Mouse (Mus musculus) ES-Bruce4 (cell line): ENCODE results near the gene Lingo4. TPM values are rescaled to one million over a fixed set of nuclear protein-coding genes. Genes with fewer than 3 reads are reported as not detected.
A peak's percentile ranks its signal among the peaks of the same experiment; 100 is the strongest.

Experiments used
- H3K27ac ChIP-seq: 2 replicates; pipeline ENCODE4 v1.5.1; 2012; ENCODE audit warnings: low read length, inconsistent platforms; ENCODE audit not compliant: insufficient read depth
- H3K27me3 ChIP-seq: 2 replicates; pipeline ENCODE4 v1.6.1; 2012; ENCODE audit warnings: mild to moderate bottlenecking, low read length, inconsistent platforms; ENCODE audit not compliant: control insufficient read depth, poor library complexity, insufficient read depth, severe bottlenecking
- H3K36me3 ChIP-seq: 2 replicates; pipeline ENCODE4 v1.6.1; 2012; ENCODE audit warnings: inconsistent platforms, mild to moderate bottlenecking, low read length, moderate library complexity; ENCODE audit not compliant: control insufficient read depth, poor library complexity, insufficient read depth, severe bottlenecking
- H3K4me1 ChIP-seq: one replicate; pipeline ENCODE4 v1.8.1; 2011; ENCODE audit warnings: low read length; ENCODE audit not compliant: control insufficient read depth, insufficient read depth
- H3K4me3 ChIP-seq: 2 replicates; pipeline ENCODE4 v1.5.1; 2011; ENCODE audit warnings: low read depth, mild to moderate bottlenecking, low read length
- H3K9ac ChIP-seq: 2 replicates; pipeline ENCODE4 v1.6.1; 2012; ENCODE audit warnings: low read depth, mild to moderate bottlenecking, inconsistent platforms; ENCODE audit not compliant: poor library complexity, severe bottlenecking
- H3K9me3 ChIP-seq: replicated peaks from 2 replicates; pipeline ENCODE4 v1.6.1; 2012; ENCODE audit warnings: mild to moderate bottlenecking, low read length, inconsistent platforms; ENCODE audit not compliant: control insufficient read depth, poor library complexity, insufficient read depth, severe bottlenecking
- CTCF ChIP-seq: IDR thresholded peaks from one replicate; pipeline ENCODE4 v1.8.1; 2011; ENCODE audit warnings: low read depth, low read length
- EP300 ChIP-seq: IDR thresholded peaks from 2 replicates; pipeline ENCODE4 v1.6.1; 2011; ENCODE audit warnings: low read depth, low read length; ENCODE audit not compliant: insufficient read depth
- POLR2A ChIP-seq: IDR thresholded peaks from one replicate; pipeline ENCODE4 v1.8.1; 2011; ENCODE audit warnings: low read length; ENCODE audit not compliant: insufficient read depth
- polyA plus RNA-seq: library from polyadenylated mRNA; stranded (reverse); fragments of >200 nt; gene quantifications from 2 replicates; pipeline ENCODE4 v1.2.4, GENCODE M21; 2011; ENCODE audit warnings: low read depth; ENCODE audit not compliant: missing spikeins, insufficient read depth, insufficient read length

The Lingo4 gene
- polyA plus RNA-seq, 1 experiment = 0.33 TPM

GRCm38 (mm10) chr3:94398943-94399481 is 695 bp downstream of the Lingo4 start:
- Histone ChIP-seq H3K27ac (no peak overlapping the region), H3K9ac (no peak overlapping the region), H3K27me3 (no peaks in the 10 kb centered on the region), H3K9me3 (no peaks in the 10 kb centered on the region), H3K36me3 (no peaks in the 10 kb centered on the region), H3K4me1 (no peaks in the 10 kb centered on the region), H3K4me3 (no peak overlapping the region)
- TF ChIP-seq EP300 (no peak), POLR2A (no peak), CTCF (no peak)

- Histone ChIP-seq H3K27ac (no peak overlapping the region), H3K36me3 (no peaks in the 10 kb centered on the region), H3K4me3 (no peak overlapping the region), H3K9ac (no peak overlapping the region), H3K27me3 (no peaks in the 10 kb centered on the region), H3K4me1 (no peaks in the 10 kb centered on the region), H3K9me3 (no peaks in the 10 kb centered on the region)
- TF ChIP-seq EP300 (no peak), CTCF (no peak), POLR2A (no peak)
These were observed 1.5 kb downstream of the Lingo4 start for GRCm38 (mm10) chr3:94399663-94400310.

GRCm38 (mm10) chr3:94402451-94402850 is 4.1 kb downstream of the Lingo4 start:
- Histone ChIP-seq H3K36me3 (no peaks in the 10 kb centered on the region), H3K4me1 (no peaks in the 10 kb centered on the region), H3K27me3 (no peaks in the 10 kb centered on the region), H3K27ac (no peak overlapping the region), H3K9me3 (no peaks in the 10 kb centered on the region), H3K4me3 (no peak overlapping the region), H3K9ac (no peak overlapping the region)
- no peak for TF ChIP-seq CTCF
- no peak for TF ChIP-seq EP300
- no peak for TF ChIP-seq POLR2A

- TF ChIP-seq POLR2A (no peak), CTCF (no peak), EP300 (no peak)
- Histone ChIP-seq H3K9ac (no peak overlapping the region), H3K4me1 (no peaks in the 10 kb centered on the region), H3K9me3 (no peaks in the 10 kb centered on the region), H3K36me3 (no peaks in the 10 kb centered on the region), H3K4me3 (no peak overlapping the region), H3K27ac (no peak overlapping the region), H3K27me3 (no peaks in the 10 kb centered on the region)
These were observed 6.2 kb downstream of the Lingo4 start for GRCm38 (mm10) chr3:94404366-94405054.

GRCm38 (mm10) chr3:94405561-94405960 is 7.2 kb downstream of the Lingo4 start:
- no peaks in the 10 kb centered on the region for H3K9me3 ChIP-seq
- H3K27ac ChIP-seq = no peak overlapping the region
- no peaks in the 10 kb centered on the region for H3K36me3 ChIP-seq
- no peaks in the 10 kb centered on the region for H3K4me1 ChIP-seq
- H3K9ac ChIP-seq = no peak overlapping the region
- no peak for TF ChIP-seq EP300
- TF ChIP-seq POLR2A = no peak
- TF ChIP-seq CTCF = no peak
- no peaks in the 10 kb centered on the region for H3K27me3 ChIP-seq
- no peak overlapping the region for H3K4me3 ChIP-seq

GRCm38 (mm10) chr3:94412530-94412929 is 14.2 kb downstream of the Lingo4 start:
- no peak overlapping the region for H3K27ac ChIP-seq
- H3K9me3 ChIP-seq = peaks cover 7% of the 10 kb centered on the region; the same call in 1 of the 2 replicates
- H3K27me3 ChIP-seq = peaks cover 2% of the 10 kb centered on the region
- TF ChIP-seq EP300 (no peak), POLR2A (no peak), CTCF (no peak)
- H3K36me3 ChIP-seq = no peaks in the 10 kb centered on the region
- no peaks in the 10 kb centered on the region for H3K4me1 ChIP-seq
- H3K9ac ChIP-seq = no peak overlapping the region
- peak overlapping the region; percentile 48 for H3K4me3 ChIP-seq
